Mouse (Mus musculus): ENCODE data around the gene Zdhhc5. TPM values are rescaled to one million over a fixed set of nuclear protein-coding genes. Genes with fewer than 3 reads are reported as not detected.
A peak's percentile ranks its signal among the peaks of the same experiment; 100 is the strongest.

Zdhhc5 gene
- polyA plus RNA-seq, 1 experiment: 14.6 TPM

- no peak overlapping the region for H3K27ac ChIP-seq (ENCODE audit: control insufficient read depth, insufficient read depth, low read depth, low read length, poor library complexity)
- no peaks in the 10 kb centered on the region; the same call in 1 of the 2 replicates for H3K4me1 ChIP-seq (ENCODE audit: control insufficient read depth, insufficient read depth, low read length)
- no peak overlapping the region for H3K4me3 ChIP-seq (replicated peaks; ENCODE audit: control insufficient read depth, low read depth, low read length)
- WGBS: 93% methylated on average over 4 of the region's 4 CpGs
- TF ChIP-seq POLR2A (IDR thresholded peaks at IDR 0.05; ENCODE audit: borderline replicate concordance, control insufficient read depth, low read depth, low read length): no peak
- TF ChIP-seq CTCF (IDR thresholded peaks at IDR 0.05; ENCODE audit: control insufficient read depth, insufficient read depth, low read length): no peak
Measured at GRCm38 (mm10) chr2:84717357-84717756, 2.4 kb upstream of the Zdhhc5 start.

DNA sequence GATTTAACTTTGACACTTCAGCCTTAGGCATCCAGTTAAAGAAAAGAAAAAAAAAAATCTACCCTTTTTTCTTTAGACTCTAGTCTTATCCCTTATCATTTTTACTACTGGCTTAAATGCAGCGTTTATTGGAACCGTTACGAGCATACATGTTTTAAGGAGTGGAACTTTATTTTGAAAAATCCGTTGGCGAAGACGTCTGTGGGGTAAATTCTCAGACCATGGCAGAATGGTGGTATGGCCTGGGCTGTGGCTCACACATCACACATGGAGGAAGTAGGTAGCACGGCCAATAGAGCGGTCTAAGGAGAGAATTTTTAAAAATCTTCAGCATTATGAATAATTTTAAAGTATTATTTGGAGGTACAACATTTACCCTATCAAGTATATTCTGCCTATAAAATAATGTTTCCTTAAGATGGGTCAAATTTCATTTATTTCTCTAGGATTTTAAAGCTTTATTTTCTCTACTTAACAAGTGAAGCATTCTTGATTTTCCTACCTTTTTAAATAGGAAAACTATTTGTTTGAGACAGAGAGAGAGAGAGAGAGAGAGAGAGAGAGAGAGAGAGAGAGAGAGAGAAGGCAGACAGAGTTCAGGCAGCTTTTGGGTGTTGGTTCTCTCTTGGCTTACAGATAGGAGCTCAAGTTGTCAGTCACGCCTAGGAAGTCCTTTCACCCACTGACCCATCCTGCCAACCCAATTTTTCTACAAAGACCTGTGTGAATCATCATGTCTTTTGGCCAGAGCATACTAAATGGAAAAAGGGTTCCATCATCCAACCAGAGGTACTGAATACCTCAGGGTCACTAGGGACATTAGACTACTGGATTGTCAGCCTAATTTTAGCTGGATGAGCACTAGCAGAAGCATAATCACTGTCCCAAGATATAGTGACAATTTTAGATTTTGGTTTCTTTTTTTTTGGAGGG lies 1.7 kb upstream of the Zdhhc5 start:
- peak overlapping the region; percentile 51 for H3K4me3 ChIP-seq (replicated peaks; ENCODE audit: control insufficient read depth, low read depth, low read length)
- WGBS: 17% methylated on average over 9 of the region's 9 CpGs
- H3K27ac ChIP-seq (ENCODE audit: control insufficient read depth, insufficient read depth, low read depth, low read length, poor library complexity): peak overlapping the region; percentile 36; the same call in 1 of the 2 replicates
- no peaks in the 10 kb centered on the region; the same call in 1 of the 2 replicates for H3K4me1 ChIP-seq (ENCODE audit: control insufficient read depth, insufficient read depth, low read length)
- no peak for TF ChIP-seq CTCF (IDR thresholded peaks at IDR 0.05; ENCODE audit: control insufficient read depth, insufficient read depth, low read length)
- no peak for TF ChIP-seq POLR2A (IDR thresholded peaks at IDR 0.05; ENCODE audit: borderline replicate concordance, control insufficient read depth, low read depth, low read length)

- under 1% methylated on average over 33 of the region's 33 CpGs for WGBS
- H3K27ac ChIP-seq (ENCODE audit: control insufficient read depth, insufficient read depth, low read depth, low read length, poor library complexity): peak overlapping the region; percentile 99
- H3K4me1 ChIP-seq (ENCODE audit: control insufficient read depth, insufficient read depth, low read length): no peaks in the 10 kb centered on the region; the same call in 1 of the 2 replicates
- peak overlapping the region; percentile 95 for H3K4me3 ChIP-seq (replicated peaks; ENCODE audit: control insufficient read depth, low read depth, low read length)
- TF ChIP-seq CTCF (IDR thresholded peaks at IDR 0.05; ENCODE audit: control insufficient read depth, insufficient read depth, low read length) (no peak), POLR2A (IDR thresholded peaks at IDR 0.05; ENCODE audit: borderline replicate concordance, control insufficient read depth, low read depth, low read length) (peak; percentile 65)
Measured at GRCm38 (mm10) chr2:84715562-84716361, 782 bp upstream of the Zdhhc5 start.

DNA sequence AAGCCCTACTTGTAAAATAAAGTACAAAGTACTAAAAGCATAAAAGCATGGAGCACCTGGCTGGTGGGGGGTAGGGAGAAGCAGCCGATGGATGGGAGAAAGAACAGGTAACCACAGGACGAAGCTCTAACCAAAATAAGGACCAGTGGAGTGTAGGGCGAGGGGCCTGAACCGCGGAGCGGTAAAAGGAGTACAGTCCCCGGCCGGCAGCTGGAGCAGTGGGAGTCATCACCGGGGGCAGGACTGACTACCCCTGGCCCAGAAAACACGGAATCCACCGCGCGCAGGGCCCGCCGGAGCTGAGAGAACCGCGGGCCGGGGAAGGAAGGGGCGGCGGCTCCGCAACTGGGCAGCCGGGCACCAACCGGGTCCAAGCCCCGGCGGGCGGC lies 564 bp downstream of the Zdhhc5 start:
- WGBS: under 1% methylated on average over 26 of the region's 26 CpGs
- peak overlapping the region; percentile 99 for H3K27ac ChIP-seq (ENCODE audit: control insufficient read depth, insufficient read depth, low read depth, low read length, poor library complexity)
- TF ChIP-seq POLR2A (IDR thresholded peaks at IDR 0.05; ENCODE audit: borderline replicate concordance, control insufficient read depth, low read depth, low read length) (no peak), CTCF (IDR thresholded peaks at IDR 0.05; ENCODE audit: control insufficient read depth, insufficient read depth, low read length) (no peak)
- peak overlapping the region; percentile 97 for H3K4me3 ChIP-seq (replicated peaks; ENCODE audit: control insufficient read depth, low read depth, low read length)
- no peaks in the 10 kb centered on the region; the same call in 1 of the 2 replicates for H3K4me1 ChIP-seq (ENCODE audit: control insufficient read depth, insufficient read depth, low read length)

DNA sequence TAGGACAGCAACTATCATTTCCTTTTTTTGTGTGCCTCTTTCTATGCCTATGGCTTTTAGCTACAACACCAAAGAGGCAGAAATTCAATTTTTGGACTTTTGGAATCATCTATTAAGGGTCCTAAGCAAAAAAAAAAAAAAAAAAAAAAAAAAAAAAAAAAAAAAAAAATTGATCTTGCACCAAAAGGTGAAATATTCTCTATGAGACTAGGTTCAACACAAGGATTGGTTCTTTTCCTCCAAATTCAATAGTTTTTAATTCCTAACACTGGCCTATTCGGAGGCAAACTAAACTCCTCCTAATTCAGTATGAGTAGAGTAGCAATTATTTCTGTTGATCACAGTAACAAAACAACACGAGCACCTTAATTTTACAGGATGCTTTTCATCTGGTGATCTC lies 3.1 kb downstream of the Zdhhc5 start:
- no peak for TF ChIP-seq POLR2A (IDR thresholded peaks at IDR 0.05; ENCODE audit: borderline replicate concordance, control insufficient read depth, low read depth, low read length)
- no peak for TF ChIP-seq CTCF (IDR thresholded peaks at IDR 0.05; ENCODE audit: control insufficient read depth, insufficient read depth, low read length)
- WGBS: 84% methylated on average over 2 of the region's 2 CpGs
- Histone ChIP-seq H3K4me3 (replicated peaks; ENCODE audit: control insufficient read depth, low read depth, low read length) (no peak overlapping the region), H3K27ac (ENCODE audit: control insufficient read depth, insufficient read depth, low read depth, low read length, poor library complexity) (no peak overlapping the region), H3K4me1 (ENCODE audit: control insufficient read depth, insufficient read depth, low read length) (no peaks in the 10 kb centered on the region; the same call in 1 of the 2 replicates)

- no peaks in the 10 kb centered on the region for H3K4me1 ChIP-seq (ENCODE audit: control insufficient read depth, insufficient read depth, low read length)
Measured at GRCm38 (mm10) chr2:84707523-84707922, 7.5 kb downstream of the Zdhhc5 start.

GRCm38 (mm10) chr2:84705295-84705694 lies 9.7 kb downstream of the Zdhhc5 start:
- Histone ChIP-seq H3K4me1 (ENCODE audit: control insufficient read depth, insufficient read depth, low read length) (no peaks in the 10 kb centered on the region), H3K4me3 (replicated peaks; ENCODE audit: control insufficient read depth, low read depth, low read length) (no peak overlapping the region), H3K27ac (ENCODE audit: control insufficient read depth, insufficient read depth, low read depth, low read length, poor library complexity) (no peak overlapping the region)
- 77% methylated on average over 1 of the region's 1 CpGs for WGBS
- TF ChIP-seq CTCF (IDR thresholded peaks at IDR 0.05; ENCODE audit: control insufficient read depth, insufficient read depth, low read length) (no peak), POLR2A (IDR thresholded peaks at IDR 0.05; ENCODE audit: borderline replicate concordance, control insufficient read depth, low read depth, low read length) (no peak)

More at GRCm38 (mm10) chr2:84707523-84707922, 7.5 kb downstream of the Zdhhc5 start:
- Histone ChIP-seq H3K4me3 (replicated peaks; ENCODE audit: control insufficient read depth, low read depth, low read length) (no peak overlapping the region), H3K27ac (ENCODE audit: control insufficient read depth, insufficient read depth, low read depth, low read length, poor library complexity) (no peak overlapping the region)
- TF ChIP-seq POLR2A (IDR thresholded peaks at IDR 0.05; ENCODE audit: borderline replicate concordance, control insufficient read depth, low read depth, low read length): no peak
- TF ChIP-seq CTCF (IDR thresholded peaks at IDR 0.05; ENCODE audit: control insufficient read depth, insufficient read depth, low read length): no peak
- 78% methylated on average over 1 of the region's 1 CpGs for WGBS

- no peaks in the 10 kb centered on the region for H3K4me1 ChIP-seq (ENCODE audit: control insufficient read depth, insufficient read depth, low read length)
- H3K27ac ChIP-seq (ENCODE audit: control insufficient read depth, insufficient read depth, low read depth, low read length, poor library complexity): no peak overlapping the region
- no peak overlapping the region for H3K4me3 ChIP-seq (replicated peaks; ENCODE audit: control insufficient read depth, low read depth, low read length)
- WGBS: 84% methylated on average over 5 of the region's 5 CpGs
- no peak for TF ChIP-seq CTCF (IDR thresholded peaks at IDR 0.05; ENCODE audit: control insufficient read depth, insufficient read depth, low read length)
- no peak for TF ChIP-seq POLR2A (IDR thresholded peaks at IDR 0.05; ENCODE audit: borderline replicate concordance, control insufficient read depth, low read depth, low read length)
Measured at GRCm38 (mm10) chr2:84704329-84704728, 10.7 kb downstream of the Zdhhc5 start.
